Mouse (Mus musculus): ENCODE measurements around the gene Fign.

DNA sequence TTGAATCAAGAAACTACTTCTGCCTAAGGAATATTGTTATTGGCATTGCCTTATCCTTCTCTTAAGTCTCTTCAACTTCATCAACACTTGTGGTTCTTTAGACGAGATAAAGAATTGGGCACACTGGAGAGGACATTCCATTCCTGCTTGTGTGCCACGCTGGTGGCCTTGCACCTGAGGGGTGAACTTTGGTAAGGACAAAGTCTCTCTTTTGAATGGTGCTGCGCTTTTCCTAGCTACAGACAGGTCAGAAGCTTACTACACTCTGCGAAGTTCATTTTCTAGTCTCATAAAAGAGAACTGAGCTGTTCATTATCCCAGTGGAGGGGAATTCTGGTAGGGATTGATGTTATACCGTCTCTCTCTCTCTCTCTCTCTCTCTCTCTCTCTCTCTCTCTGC is 38.4 kb downstream of the Fign start:
- TF ChIP-seq POLR2A (IDR thresholded peaks at IDR 0.05; ENCODE audit: low read depth, low read length) (no peak), CTCF (IDR thresholded peaks at IDR 0.05; ENCODE audit: borderline replicate concordance, insufficient read depth, low read length) (no peak)

All from embryonic fibroblast, embryonic 13.5 days (primary cell).